Mouse (Mus musculus) CD4-positive helper T cell, adult 2 months (primary cell): Measurements from ENCODE around the gene Hpse2.
"Not testable (repeated sequence)": the region's sequence is repeated elsewhere in the genome, so short reads cannot be mapped to it uniquely, and the experiment has no call there.

Experiments
- DNase-seq: peaks from one replicate; pipeline ENCODE4 v3.0.0-alpha.2; 2012; ENCODE audit warnings: low read depth, missing footprints, low spot score

Gene Hpse2

DNA sequence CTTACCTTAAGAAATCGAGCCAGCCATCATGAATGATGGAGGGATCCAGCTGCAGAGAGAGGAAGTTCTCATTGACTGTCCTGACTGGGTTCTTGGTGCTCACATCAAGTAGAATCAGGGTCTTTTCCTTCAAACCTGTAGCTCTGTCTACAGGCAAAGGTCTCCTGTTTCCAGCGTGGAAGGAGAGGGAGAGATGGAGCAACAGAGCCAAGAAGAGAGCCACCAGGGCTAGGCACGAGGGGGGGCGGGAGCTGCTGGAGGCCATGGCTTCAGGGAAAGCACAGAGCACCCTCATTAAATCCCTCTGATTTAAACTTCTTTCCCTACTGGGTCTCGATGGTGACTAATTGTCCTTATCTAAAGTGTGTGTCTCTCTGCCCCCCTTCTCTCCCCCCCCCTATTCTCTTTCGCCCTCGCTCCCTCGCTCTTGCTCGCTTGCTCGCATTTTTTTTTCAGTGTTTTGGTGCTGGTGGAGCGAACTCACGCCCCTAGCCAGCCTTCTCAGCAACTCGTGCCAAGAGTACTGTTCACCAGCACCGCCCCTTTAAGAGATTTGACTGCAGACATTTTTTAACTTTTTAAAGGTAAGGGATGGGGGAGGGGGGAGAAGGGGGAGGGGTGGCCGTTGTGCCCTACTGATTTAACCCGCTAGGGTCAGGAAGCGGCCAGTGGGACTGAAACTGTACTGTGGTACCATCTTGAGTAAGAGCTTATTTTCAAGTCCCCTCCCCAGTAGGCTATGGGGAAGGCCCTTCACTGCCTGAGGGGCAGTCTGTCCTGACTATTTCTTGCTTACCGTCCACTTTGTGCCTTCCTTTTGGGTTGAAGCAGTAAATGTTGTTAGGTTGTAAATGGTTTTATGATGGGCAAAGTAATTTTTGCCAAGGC, at the start of gene Hpse2:
Hpse2 (minus strand) TSS at position 339 of the 888 bp plus-strand sequence.
- DNase-seq = no peak

DNA sequence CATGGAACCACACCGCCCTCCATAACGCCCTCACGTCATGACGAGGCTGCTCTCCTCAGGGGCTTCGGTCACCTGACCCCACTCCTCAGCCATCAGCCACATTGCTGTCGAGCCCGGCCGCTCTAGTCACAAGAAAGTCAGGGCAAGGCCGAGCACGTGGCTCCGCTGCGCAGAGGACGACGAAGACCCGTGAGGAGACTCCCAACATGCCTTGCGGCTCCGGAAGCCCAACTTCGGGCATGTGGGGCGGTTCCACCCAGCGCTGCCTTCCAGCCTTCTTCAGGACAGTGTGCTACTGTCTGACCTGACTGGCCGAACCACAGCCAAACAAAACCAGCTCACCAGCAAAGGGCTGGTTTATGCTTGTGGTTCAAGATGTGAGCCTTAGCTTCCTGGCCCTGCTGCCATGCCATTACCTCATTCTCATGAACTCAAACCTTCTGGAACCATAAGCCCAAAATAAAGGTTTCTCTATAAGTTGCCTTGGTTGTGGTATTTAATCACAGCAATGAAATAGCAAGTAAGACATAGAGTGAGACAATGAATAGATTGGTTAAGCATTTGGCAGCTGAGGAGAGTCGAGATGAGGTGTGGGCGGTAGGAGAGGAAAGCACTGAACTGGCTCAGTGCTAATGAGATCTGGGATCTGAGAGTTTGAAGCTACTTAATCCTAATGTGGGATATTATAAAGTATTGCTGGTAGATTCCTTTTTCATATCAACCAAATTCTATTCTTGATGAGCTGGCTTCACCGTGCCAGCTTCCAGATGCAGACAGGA, 39.5 kb upstream of the Hpse2 start:
- no peak for DNase-seq

DNA sequence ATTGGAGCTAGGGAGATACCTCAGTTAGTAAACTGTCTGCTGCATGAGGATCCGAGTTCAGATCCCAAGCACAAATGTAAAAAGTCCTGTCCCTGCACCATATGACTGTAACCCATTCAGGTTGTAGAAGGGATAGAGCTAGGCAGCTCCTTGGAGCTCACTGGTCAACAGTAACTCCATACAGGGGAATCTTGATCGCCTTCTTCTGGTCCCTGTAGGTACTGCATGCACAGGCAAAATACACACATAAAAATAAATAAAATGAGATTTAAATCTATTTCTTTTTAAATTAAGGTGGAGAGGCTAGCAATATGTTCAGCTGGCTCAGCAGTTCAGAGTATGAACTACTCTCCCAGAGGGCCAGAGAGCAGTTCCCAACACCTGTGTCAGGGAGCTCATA, 35.9 kb upstream of the Hpse2 start:
- no peak for DNase-seq

DNA sequence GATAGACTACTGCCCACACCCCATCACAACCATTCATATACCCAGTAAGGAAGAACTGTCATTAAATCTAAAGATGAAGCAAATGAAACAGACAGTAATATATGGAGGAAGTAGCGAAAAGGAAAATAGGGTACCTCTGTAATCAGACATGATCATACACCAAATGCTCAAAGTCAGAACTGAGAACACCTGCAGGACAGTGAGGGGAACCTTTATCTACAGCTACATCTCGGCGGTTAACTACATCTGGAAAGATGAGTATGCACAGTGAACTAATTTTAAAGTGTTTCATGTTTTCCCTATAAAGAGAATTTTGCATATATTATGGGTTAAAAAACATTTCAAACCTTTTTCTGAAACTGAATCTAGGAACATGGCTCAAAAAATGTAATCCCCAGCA, 32.4 kb upstream of the Hpse2 start:
- no peak for DNase-seq

DNA sequence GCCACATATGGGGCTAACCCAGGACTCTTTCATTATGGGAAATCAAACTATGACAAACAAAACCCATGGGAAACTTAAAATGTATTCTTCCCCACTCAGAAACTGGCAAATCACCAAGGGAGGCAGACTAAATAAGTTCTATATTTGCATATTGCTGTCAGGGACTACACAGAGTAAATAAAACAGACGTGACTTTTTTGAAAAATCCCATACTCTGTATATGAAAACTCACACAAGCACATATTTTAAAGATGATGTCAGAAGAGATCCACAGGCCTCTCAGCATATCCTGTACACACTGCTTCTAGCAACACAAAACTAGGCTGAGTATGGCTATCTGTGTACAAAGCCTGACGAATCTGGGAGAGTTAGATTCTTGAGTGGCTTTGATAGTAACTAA, 27.4 kb upstream of the Hpse2 start:
- DNase-seq = no peak

DNA sequence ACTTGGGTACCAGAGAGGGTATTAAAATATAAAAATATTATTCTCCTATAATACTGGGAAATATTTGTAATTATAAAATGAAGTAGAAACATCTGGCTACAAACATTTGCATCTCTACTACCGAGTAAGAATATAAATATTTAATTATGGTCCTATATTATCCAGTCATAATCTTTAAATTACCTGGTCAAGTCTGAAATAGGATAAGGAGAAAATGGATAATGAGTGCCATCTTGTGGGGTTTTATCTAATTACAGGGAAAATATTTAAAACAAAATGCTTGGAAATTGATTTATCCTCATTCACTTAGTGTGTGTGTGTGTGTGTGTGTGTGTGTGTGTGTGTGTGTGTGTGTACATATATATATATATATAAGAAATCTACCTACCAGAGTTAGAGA, 19.0 kb upstream of the Hpse2 start:
- DNase-seq = no peak

DNA sequence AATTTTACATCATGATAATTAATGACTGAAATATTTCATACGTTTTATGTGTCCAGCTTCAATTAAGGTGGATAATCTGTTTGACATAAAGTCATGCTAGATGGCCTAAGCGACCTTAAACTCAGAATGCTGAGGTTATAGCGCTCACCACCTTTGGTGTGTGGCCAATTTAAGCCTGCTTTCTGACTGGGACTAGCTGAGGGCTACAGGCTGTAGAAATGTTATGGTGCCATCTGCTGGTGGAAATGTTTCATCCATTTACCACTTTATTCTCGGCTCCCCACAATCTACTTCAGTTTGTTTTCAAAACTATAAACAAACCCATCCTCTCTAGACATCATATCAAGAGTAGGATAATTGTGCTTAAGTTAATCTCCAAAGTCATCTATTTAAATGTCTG, 8.2 kb upstream of the Hpse2 start:
- DNase-seq = peak; percentile 14

DNA sequence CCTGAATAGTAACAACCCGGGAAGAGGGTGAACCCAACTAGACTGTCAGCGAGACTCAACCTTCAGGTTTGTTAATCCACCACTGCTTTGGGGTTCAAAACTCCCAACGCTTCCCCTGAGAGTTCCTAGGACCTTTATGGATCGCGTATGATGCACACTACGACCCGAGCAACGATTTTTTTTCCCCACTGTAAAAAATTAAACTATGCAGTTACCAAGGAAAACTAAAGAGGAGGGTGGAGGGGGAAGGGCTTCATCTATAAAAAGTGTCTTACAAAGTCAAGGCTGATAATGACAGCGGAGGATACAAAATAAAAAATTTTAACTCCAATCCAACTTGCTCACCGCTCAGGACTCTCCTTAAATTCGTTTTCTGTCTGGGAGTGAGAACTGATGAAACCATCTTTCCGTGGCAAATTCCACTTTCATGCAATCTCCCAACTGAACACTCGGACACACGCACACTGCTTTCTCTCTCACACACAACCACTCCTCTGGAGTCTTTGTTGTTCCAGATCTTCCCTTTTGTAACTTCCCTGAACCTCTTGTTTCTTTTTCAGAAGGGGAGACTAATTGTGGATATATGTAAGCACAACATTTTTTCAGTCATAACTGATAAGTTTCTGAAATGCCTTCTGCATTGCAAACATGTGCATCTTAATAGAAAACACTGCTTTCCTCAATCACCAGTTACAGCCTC, 934 bp downstream of the Hpse2 start:
- no peak for DNase-seq

DNA sequence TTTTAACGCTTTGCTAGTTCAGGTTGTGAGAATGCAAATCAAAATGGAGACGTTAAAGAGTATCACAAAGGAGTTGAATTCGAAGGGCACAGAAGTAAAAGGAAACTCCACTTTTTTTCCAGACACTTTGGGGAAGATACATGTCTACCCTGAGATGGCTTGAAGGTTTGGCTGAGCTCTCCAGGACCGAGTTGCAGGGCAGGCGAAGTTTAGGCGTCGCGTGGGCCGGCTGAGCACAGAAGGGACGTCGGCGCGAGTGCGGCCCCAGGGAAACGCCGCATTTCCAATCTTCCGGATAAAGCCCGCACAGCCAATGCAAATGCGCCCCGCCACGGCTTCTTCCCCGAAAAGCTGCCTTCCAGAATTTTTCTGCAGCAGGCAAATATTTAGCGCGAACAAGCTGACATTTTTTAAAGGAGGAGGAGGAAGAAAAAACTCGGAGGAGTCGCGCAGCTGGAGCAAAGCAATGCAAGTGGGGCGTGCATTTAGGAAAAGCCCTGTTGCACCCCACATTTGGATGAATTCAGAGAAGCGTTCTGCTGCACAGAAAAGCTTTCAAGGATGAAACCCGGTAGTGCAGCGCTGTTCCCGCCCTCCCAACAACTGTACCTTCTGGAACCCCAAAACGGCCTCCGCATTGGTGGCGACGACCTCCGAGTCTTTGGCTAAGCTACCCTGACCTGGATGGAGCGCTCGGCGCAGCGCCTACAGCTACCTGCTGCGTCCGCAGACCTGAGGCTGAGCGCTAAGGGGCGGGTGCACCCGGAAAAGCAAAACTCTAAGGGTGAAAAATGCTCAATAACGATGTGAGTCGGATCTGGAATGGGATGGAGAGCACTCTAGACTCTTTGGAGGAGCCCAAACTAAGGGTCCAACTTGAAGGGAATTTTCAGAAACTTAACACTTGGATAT, 1.9 kb downstream of the Hpse2 start:
- DNase-seq = no peak

DNA sequence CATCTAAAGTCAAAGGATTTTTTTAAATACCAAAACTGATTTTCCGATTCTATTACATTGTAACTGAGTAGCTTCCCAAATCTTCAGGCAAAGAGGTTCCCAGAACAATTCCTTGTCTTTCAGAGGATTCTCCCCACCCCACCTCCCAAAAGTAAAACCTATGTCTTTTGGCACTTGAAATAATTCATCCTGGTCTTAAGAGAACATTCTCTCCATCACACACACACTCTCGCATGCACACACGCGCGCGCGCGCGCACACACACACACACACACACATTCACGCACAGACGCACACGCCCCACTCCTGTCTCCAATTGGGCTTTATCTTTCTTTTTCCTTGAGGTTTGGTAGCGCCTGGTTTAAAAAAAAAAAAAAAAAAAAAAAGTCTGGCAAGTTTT, 2.7 kb downstream of the Hpse2 start:
- no peak for DNase-seq

DNA sequence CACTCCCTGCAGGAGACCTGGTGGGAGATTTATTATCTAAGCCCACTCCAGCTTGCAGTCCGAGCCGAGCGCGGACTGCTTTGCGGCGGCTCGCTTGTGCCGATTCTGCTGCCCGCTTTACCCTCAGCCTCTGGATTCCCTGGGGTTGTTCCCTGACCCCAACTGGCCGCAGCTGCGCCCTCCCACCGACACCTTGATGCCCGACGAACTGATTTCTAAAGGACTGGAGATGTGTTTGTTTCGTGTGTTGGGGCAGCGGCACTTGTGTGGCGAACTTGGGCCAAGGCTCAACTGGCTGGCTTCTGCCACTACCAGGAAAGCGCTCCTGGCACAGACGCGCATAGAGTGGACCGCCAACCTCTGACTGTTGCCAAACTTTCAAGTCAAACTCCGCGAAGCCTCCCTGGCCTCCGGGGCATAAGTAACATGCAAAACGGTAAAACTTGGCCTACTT, 3.1 kb downstream of the Hpse2 start:
- no peak for DNase-seq

DNA sequence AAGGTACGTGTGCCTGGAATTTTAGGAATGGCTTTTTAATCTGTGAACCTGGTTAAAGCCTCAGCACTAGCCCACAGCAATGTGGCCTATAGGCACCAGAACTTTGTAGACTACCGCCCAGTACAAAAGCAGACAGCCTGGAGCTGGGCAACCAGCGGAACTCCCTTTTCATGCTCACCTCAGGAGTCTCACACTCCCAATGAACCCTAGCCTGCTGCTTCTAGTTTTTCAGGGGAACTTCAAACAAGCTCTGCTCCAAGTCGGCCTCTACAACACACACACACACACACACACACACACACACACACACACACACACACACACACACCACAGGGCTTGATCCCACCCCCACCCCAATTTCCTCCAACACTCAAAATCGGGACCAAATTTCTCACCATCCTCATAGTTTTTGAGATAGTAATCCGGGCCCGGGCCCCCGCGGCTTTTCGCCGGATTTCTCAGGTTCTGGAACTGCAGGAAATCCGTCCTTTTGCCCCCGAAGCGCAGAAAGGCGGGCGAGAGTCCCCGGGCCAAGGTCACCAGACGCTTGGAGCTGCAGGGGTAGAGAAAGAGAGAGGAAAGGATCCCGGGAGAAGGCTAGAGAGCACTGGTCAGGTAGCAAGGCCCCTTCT, 3.7 kb downstream of the Hpse2 start:
- DNase-seq = no peak

DNA sequence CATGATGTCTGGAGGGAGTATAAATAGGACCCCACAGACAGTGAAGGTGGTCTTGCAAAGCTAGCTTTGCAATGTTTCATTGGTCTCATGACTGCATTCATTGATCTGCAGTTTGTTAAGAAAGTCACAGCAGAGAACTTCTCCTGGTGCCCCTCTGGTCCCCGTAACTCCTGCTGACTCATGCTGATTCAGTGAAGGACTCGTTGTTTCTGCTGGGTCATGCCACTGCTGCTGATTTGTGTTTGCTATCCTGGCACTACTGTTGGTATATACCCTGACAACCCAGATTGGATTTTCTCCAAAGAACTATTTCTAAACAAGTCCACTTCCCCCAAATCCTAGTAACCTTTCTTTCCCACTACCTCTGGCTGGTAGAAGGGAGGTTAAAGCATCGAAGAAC, 29.3 kb downstream of the Hpse2 start:
- no peak for DNase-seq

DNA sequence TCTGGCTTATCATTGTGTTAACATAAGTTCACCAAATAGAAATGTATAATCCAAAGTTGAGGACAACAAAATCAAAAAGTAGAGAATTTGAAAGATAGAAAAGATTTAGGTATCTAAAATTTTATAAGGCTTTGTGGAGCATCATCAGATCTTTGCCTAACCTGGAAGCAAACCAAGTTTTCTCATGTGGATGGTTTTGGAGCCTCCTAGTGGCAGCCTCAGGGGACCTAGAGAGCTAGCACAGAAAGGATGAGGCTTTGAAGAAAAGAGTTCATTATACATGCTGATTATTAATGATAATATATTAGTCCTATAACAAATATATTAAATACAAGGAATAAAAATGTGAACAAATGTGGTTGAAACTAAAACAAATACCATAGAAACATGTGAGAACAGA, 77.0 kb downstream of the Hpse2 start:
- DNase-seq = no peak

DNA sequence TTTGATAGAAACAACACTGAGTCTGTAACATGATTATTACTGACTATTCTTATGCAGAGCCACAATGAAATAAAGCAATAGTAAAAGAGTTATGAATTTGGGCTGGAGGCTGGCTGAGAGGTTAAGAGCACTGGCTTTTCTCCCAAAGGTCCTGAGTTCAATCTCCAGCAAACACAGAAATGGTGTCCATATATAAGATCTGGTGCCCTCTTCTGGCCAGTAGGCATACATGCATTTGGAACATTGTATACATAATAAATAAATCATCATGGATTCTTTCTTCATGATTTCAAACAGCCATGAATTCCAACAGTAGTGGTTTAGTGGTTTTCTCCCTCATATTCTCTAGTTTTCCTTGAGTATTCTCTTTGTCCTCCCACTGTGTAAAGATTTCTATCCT, 81.4 kb downstream of the Hpse2 start:
- no peak for DNase-seq

DNA sequence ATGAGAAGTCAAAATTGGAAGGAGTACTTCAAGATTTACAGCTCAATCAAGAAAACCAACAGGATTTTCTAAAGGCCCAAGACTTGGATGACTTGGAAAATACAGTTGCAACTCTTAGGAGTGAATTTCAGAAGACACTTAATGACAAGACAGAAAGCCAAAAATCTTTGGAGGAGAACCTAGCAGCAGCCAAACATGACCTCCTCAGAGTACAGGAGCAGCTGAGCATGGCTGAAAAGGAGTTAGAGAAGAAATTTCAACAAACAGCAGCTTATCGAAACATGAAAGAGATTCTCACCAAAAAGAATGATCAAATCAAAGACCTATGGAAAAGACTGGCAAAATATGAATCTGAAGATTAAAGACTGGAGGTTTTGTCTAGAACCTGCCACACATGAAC, 106.8 kb downstream of the Hpse2 start:
- not testable (repeated sequence) for DNase-seq

DNA sequence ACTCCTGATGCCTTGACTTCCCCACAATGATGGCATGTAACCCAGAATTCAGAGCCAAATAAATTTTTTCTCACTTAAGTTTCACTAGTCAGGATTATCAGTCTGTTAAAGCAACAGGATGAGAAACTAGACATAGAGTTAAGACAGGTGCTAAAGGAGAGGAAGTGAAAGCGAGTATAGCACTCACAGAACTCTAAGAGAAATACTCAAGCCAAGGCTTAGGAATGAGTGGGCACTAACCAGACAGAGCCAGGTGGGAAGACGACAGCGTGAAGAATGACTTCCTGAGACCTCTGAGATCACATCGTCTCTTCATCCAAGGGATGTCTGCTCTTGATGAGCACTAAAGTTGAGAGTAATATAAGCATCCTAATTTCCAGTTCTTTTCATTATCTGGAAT, 144.2 kb downstream of the Hpse2 start:
- DNase-seq = no peak

DNA sequence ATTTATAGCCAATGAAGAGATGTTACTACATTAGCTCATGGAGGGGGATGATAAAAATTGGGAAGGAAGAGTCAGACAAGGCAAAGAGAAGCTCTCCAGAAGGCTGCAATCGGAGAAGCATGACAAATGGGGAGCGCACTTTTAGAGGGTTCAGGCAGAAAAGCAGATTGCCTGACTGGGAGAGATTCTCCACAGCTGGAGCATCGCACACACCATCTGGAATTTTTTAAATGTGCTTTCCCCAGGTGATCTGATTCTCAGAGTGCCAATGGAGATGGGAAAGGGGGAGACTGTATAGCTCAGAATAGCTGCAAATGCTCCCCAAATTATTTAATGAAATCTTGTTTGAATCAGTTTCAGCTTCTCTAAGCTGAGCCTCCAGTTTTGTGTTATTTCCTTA, 156.4 kb downstream of the Hpse2 start:
- DNase-seq = no peak

DNA sequence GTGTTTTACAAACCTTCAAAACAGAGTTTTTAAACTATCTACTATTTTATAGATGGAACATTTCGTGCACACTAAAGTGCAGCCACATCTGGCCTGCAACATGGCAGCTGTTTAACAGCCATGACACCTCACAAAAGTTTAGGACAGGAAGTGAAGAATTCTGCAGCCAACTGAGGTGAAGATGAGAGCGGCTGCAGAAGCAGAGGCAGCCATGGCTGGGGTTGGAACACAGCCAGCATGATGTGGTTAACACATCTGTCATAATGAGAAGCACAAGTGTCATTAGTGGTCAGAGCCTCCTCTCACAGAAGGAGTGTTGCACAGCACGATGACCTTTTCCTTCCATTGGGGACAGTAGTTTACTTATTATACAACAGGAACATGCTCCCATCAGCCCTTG, 194.6 kb downstream of the Hpse2 start:
- DNase-seq = peak; percentile 36

DNA sequence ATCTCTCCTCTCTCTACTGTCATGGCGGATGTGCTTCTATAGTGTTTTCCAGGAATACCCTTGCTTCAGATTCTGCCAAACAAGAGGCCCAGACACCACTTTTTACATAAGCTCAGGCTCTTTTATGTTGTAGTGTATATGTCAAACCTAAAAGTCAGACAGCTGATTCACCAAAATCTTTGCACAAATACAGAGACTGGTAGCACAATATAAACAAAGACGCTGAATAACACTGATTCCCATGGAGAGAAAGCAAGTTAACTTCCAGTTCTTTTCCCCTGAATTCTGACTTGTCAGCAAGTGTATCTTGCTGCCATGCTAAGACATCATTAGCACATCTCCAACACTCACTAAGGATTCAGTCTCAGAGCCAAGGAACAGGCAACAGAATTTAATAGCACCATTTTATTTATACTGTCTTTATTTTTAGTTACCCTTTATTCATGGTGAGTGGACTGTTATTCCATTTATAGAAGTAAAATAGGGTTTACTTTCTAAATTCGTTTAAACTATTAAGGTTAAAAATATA, 212.7 kb downstream of the Hpse2 start:
- no peak for DNase-seq
